Mouse (Mus musculus) cerebral cortex, adult 2 months (tissue): ENCODE results near the gene Aqp7.

Source experiments
- WGBS: fragments of 180-500 bp; shearing (Covaris S2); methylation state at CpG from one replicate; pipeline ENCODE4 v1.1.7; 2018; 5-methylcytosine and 5-hydroxymethylcytosine counted together

Gene Aqp7

GRCm38 (mm10) chr4:41047524-41048271 lies at the start of gene Aqp7:
Gene Aqp7 (minus strand): TSS chr4:41048139.
- 64% methylated on average over 9 of the region's 9 CpGs for WGBS

GRCm38 (mm10) chr4:41097381-41097780 lies 49.4 kb upstream of the Aqp7 start:
- WGBS: 69% methylated on average over 13 of the region's 13 CpGs

- 88% methylated on average over 5 of the region's 5 CpGs for WGBS
Observed at GRCm38 (mm10) chr4:41096794-41097193, 48.9 kb upstream of the Aqp7 start.

- 72% methylated on average over 8 of the region's 8 CpGs for WGBS
Observed at GRCm38 (mm10) chr4:41096169-41096568, 48.2 kb upstream of the Aqp7 start.

- WGBS: 64% methylated on average over 9 of the region's 9 CpGs
Observed at GRCm38 (mm10) chr4:41094361-41094760, 46.4 kb upstream of the Aqp7 start.

DNA sequence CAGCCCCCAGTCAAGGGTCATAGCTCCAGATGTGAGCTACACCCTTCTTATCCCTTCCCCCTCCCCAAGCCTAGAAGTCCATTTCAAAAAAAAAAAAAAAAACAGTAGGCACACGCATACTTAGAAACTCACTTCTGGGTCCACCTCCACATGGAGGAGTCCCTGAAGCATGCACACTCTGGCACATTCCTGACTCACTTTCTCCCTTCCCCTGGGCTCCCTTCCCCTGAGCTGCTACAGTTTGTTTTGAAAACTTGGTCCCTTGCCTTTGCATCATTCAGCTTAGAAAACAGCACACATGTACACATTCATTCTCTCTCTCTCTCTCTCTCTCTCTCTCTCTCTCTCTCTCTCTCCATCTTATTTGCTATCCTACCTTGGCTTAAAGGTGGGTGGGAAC lies 45.0 kb upstream of the Aqp7 start:
- 50% methylated on average over 1 of the region's 1 CpGs for WGBS

DNA sequence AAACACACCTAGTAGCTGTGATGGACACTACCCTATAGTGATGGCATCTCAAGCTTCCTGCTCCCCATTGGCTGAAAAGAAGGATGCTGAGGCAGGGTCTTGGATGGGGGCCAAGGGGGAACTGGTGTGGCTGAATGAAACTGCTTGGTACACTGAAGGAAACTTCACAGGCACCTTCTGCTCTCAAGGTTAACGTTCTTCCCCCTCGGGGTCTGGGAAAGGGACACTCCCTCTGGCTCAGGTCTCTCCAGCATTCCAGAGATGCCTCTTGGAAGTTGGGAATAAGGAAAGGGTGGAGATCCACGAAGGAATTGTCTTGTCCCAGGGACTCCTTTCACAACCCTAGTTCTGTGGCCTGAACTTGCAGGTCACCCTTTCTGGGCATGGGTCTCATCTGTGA lies 43.5 kb upstream of the Aqp7 start:
- WGBS: 56% methylated on average over 3 of the region's 3 CpGs

DNA sequence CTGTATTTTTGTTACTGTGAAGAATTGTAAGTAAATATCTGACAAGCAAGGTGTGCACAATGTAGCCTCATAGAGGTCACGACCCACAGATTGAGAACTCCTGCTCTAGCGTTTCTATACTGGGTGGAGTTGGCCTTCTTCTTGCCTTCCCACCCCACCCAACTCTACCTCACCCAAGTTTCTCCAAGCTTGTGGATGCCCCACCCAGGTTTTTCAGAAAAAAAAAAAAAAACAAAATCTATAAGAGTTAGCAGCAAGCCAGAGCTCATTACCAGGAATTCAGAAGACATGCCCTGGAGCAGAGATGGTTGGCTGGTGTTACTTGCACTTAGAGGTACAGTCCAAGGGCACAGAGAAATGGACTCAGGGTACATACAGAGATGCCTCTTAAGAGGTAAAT lies 41.8 kb upstream of the Aqp7 start:
- WGBS: 79% methylated on average over 2 of the region's 2 CpGs

GRCm38 (mm10) chr4:41089189-41089588 lies 41.2 kb upstream of the Aqp7 start:
- 82% methylated on average over 4 of the region's 4 CpGs for WGBS

- WGBS: 87% methylated on average over 16 of the region's 16 CpGs
Observed at GRCm38 (mm10) chr4:41087459-41088298, 39.7 kb upstream of the Aqp7 start.

DNA sequence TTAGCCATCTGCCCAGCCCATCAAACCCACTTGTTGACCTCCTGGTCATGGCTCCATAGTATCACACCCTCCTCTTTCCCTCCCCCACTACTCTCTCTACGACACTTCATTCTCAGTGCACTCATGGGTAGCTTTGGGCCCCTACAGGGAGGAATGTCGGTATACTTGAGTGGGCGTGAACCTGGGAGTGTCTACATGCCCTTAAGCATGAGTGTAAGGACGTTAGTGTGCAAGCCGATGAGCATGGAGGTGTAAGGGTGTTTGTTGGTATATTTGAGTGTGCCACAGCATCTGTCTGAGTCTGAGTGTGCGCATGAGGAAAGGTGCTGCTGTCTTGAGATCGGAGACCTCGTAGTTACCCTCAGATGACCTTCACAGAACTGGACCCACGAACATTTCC lies 39.0 kb upstream of the Aqp7 start:
- WGBS: 84% methylated on average over 9 of the region's 9 CpGs

DNA sequence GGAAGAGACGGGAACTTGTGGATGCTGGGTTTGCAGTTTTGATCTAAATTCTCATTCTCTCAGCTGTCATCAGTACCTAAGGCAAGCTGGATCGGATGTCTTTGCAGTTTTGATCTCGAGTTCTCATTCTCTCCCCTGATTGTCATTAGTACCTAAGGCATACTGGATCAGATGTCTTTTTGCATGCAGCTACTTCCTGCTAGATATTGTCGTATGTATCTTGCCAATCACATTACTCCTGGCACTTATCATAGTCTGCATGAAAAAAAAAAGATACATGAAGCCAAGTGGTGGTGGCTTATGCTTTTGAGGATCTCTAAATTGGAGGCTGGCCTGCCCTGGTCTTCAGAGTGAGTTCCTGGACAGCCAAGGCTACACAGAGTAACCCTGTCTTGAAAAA lies 36.9 kb upstream of the Aqp7 start:
- 78% methylated on average over 4 of the region's 4 CpGs for WGBS

- WGBS: 88% methylated on average over 4 of the region's 4 CpGs
Observed at GRCm38 (mm10) chr4:41082803-41083202, 34.9 kb upstream of the Aqp7 start.

GRCm38 (mm10) chr4:41081733-41082132 lies 33.8 kb upstream of the Aqp7 start:
- WGBS: 84% methylated on average over 5 of the region's 5 CpGs

- WGBS: 78% methylated on average over 6 of the region's 6 CpGs
Observed at GRCm38 (mm10) chr4:41078726-41079125, 30.8 kb upstream of the Aqp7 start.

GRCm38 (mm10) chr4:41074461-41074860 lies 26.5 kb upstream of the Aqp7 start:
- 57% methylated on average over 6 of the region's 6 CpGs for WGBS

GRCm38 (mm10) chr4:41073008-41073817 lies 25.3 kb upstream of the Aqp7 start:
- WGBS: 87% methylated on average over 12 of the region's 12 CpGs

- WGBS: 62% methylated on average over 14 of the region's 14 CpGs
Observed at GRCm38 (mm10) chr4:41071500-41072429, 23.8 kb upstream of the Aqp7 start.

DNA sequence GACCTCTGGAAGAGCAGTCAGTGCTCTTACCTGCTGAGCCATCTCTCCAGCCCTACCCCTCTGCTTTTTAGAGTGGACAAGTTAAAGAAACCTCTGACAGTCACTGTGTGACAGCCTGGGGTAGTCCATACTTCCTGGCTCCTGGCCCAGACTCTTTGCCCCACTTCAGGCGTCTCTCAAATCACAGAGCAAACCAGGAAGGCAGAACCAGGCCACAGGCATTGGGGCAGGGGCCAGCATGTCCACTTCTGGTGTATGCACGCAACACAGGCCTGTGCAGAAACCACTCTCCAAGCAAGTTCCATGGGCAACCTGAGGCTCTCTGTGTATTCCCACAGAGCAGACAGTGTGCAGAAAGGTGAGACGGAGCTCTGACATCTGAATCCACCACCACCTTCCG lies 17.3 kb upstream of the Aqp7 start:
- WGBS: 88% methylated on average over 4 of the region's 4 CpGs

GRCm38 (mm10) chr4:41063894-41064673 lies 16.1 kb upstream of the Aqp7 start:
- WGBS: 19% methylated on average over 16 of the region's 16 CpGs
